Mouse (Mus musculus): Measurements from ENCODE around the gene Bfar. TPM values are rescaled to one million over a fixed set of nuclear protein-coding genes. Genes with fewer than 3 reads are reported as not detected.

The Bfar gene
- 10 to 100 TPM; 62.2 to 84.4 TPM for total RNA-seq (2023)

GRCm38 (mm10) chr16:13671685-13672385 lies at the start of gene Bfar, which contains the start of gene 3110001I22Rik:
Bfar (plus strand) TSS chr16:13671858.
3110001I22Rik (plus strand) TSS chr16:13671929.

DNA sequence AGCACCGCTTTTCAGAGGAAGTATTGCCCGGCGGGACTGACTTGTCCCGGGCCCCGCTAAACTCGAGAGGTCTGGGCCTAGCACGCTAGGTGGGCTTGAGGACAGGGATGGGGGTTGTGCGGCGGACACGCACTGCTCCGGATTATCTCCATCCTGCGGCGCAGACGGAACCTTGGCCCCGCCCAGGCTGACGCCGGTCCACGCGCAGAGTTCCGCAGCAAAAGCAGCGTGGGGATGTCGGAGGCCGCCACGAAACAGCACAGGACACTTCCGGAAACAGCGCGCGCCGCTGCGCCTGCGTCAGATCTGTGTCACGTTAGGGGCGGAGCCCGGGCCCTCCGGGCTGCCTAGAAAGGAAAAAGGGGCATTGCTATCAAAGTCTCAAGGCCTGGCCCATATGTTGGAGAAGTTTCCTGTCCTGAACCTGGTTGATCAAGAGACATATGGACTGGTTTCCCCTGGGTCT lies 3.7 kb upstream of the Bfar start, which contains the start of gene Parn:
Parn (minus strand) TSS at position 293 of the 466 bp plus-strand sequence.

DNA sequence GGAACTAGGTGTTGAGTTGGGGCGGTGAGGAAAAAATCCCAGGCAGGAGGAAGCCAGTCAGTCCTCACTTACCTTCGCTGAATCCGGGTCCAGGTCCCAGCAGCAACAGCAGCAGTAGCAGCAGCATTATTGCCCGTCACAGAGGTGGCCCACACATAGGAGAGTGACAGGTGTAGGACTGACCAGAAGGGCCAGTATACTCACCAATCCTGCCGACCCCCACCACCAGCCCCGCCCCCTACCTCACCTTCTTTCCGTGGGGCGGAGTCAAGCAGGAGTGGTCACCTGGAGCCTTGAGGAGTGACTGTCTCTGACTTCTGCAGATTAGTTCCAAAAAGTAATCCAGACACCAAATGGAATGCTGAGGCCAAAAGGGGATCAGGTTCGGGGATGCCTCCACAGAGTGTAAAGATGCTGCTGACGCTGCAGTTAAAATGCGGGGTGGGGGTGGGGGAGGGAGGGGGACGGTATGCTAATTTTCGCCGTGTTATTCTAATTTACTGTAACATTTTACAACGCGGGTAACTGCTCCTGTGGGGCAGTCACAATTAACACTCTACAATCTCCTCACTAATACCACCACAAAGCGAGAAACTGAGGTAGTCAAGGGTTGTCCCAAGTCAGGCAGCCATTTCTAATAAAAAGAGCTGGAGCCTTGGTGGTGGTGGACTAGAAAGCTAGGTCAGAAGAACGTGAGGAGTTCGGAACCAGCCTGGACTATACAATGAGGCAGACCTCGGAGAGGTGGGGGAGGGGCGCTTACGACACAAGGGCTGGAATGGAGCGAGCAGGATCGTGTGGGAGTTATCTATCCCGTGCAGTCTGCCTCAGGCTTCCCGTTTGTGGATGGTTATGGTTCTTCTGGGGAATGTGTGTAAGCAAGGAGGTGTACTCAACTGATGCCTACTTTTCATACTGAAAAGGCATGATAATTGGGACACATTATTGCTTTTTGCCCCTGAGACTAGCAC lies 58.9 kb downstream of the Bfar start, which contains the start of gene Pla2g10:
Pla2g10 (minus strand) TSS at position 699 of the 971 bp plus-strand sequence.

Other genes starting within 250 kb of the Bfar start
- 10 to 100 TPM; 37.1 to 43.5 TPM for gene Parn, start 3.7 kb upstream of the Bfar start, total RNA-seq (2023)
- gene 3110001I22Rik, start 71 bp downstream of the Bfar start, total RNA-seq (2023), result 10 to 100 TPM; 17.4 to 25.0 TPM
- not detected for gene Pla2g10, start 59.1 kb downstream of the Bfar start, total RNA-seq (2023)
- 10 to 100 TPM; 38.2 to 40.6 TPM for gene Rrn3, start 108.8 kb downstream of the Bfar start, total RNA-seq (2023)
- gene Ntan1, start 147.0 kb downstream of the Bfar start, total RNA-seq (2023), result 100 to 1,000 TPM; 133 to 147 TPM
- gene Pdxdc1, start 231.3 kb downstream of the Bfar start, total RNA-seq (2023), result 10 to 100 TPM; 71.9 to 91.4 TPM
- 1 to 10 TPM in 1 of 2 experiments, under 1 TPM in 1; 0.80 to 1.6 TPM for gene Mpv17l, start 231.3 kb downstream of the Bfar start, total RNA-seq (2023)